Mouse (Mus musculus) E14TG2a.4 (cell line): ENCODE measurements around the gene Atp6v0e2.

Experiments
- CTCF ChIP-seq: conservative IDR thresholded peaks from 2 replicates; pipeline ENCODE4 v1.5.1; 2014; ENCODE audit warnings: low read length
- NANOG ChIP-seq: IDR thresholded peaks from 2 replicates; pipeline ENCODE4 v1.6.1; 2014; ENCODE audit warnings: borderline replicate concordance, low read length, mixed read lengths
- POU5F1 ChIP-seq: IDR thresholded peaks from 2 replicates; pipeline ENCODE4 v1.6.1; 2014; ENCODE audit warnings: low read length, borderline replicate concordance

DNA sequence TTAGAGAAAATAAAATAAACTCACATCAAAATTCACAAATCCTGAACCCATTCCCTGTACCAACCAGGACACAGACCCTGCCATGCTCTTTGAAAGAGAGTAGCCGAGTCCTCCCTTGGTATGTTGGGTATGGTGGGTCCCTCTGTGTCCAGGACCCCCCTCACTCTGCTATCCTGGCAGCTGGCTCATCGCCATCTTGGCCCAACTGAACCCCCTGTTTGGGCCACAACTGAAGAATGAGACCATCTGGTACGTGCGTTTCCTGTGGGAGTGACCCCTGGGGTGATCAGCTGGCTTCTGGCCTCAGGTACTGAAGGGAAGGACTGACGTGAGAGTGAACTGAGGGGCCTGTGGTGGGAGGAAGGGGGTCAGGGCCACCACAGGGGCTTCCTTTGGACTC lies 2.4 kb downstream of the Atp6v0e2 start:
- TF ChIP-seq CTCF (no peak), POU5F1 (no peak), NANOG (no peak)
